Mouse (Mus musculus) intestine, postnatal 0 days (tissue): ENCODE results near the gene Lpcat1. TPM values are rescaled to one million over a fixed set of nuclear protein-coding genes. Genes with fewer than 3 reads are reported as not detected.

Experiments used
- ATAC-seq: fragments of 200-750 bp; cut with Nextera tagmentation; 2 replicates; pipeline ENCODE4 v1.8.0; 2017; ENCODE audit warnings: mild to moderate bottlenecking, moderate TSS enrichment, moderate library complexity
- H3K27ac ChIP-seq: fragments of 300-500 bp; sonication (generic); 2 replicates; pipeline ENCODE4 v1.5.1; 2014; ENCODE audit warnings: mild to moderate bottlenecking, low read depth, low read length, moderate library complexity
- H3K27me3 ChIP-seq: fragments of 300-500 bp; sonication (generic); replicated peaks from 2 replicates; pipeline ENCODE4 v1.6.1; 2014; ENCODE audit warnings: low read length, mixed read lengths; ENCODE audit not compliant: control insufficient read depth, insufficient read depth
- H3K36me3 ChIP-seq: fragments of 300-500 bp; sonication (generic); 2 replicates; pipeline ENCODE4 v1.6.1; 2014; ENCODE audit warnings: mild to moderate bottlenecking, moderate library complexity; ENCODE audit not compliant: control insufficient read depth, insufficient read depth
- H3K4me1 ChIP-seq: fragments of 300-500 bp; sonication (generic); replicated peaks from 2 replicates; pipeline ENCODE4 v1.6.1; 2014; ENCODE audit warnings: antibody characterized with exemption, low read length, mixed read lengths; ENCODE audit not compliant: control insufficient read depth, insufficient read depth
- H3K4me2 ChIP-seq: fragments of 300-500 bp; sonication (generic); replicated peaks from 2 replicates; pipeline ENCODE4 v1.6.1; 2014; ENCODE audit warnings: low read depth, mild to moderate bottlenecking, moderate library complexity
- H3K4me3 ChIP-seq: fragments of 300-500 bp; sonication (generic); 2 replicates; pipeline ENCODE4 v1.5.1; 2014; ENCODE audit warnings: low read depth, low read length
- H3K9ac ChIP-seq: fragments of 300-500 bp; sonication (generic); 2 replicates; pipeline ENCODE4 v1.6.1; 2014; ENCODE audit warnings: mild to moderate bottlenecking, low read depth, low read length
- H3K9me3 ChIP-seq: fragments of 300-500 bp; sonication (generic); 2 replicates; pipeline ENCODE4 v1.6.1; 2016; ENCODE audit warnings: mixed run types; ENCODE audit not compliant: control insufficient read depth
- CTCF ChIP-seq: sonication (generic); IDR thresholded peaks from 2 replicates; pipeline ENCODE4 v1.5.1; 2016; ENCODE audit warnings: low read depth, mild to moderate bottlenecking, control low read depth, antibody characterized with exemption, moderate library complexity
- WGBS: fragments of 180-500 bp; shearing (Covaris S2); extraction: QIAGEN DNeasy Blood & Tissue Kit; methylation state at CpG from one replicate; pipeline ENCODE4 v1.1.7; 2014; 5-methylcytosine and 5-hydroxymethylcytosine counted together
- polyA plus RNA-seq: library from polyadenylated mRNA; unstranded; fragments of >200 nt; fragmentation: Nextera tagmentation; extraction: Ambion mirVana; gene quantifications from 2 replicates; pipeline ENCODE4 v1.2.1, GENCODE M21; 2015

The Lpcat1 gene
- polyA plus RNA-seq, 1 experiment from 2014 or later: 8.2 TPM

DNA sequence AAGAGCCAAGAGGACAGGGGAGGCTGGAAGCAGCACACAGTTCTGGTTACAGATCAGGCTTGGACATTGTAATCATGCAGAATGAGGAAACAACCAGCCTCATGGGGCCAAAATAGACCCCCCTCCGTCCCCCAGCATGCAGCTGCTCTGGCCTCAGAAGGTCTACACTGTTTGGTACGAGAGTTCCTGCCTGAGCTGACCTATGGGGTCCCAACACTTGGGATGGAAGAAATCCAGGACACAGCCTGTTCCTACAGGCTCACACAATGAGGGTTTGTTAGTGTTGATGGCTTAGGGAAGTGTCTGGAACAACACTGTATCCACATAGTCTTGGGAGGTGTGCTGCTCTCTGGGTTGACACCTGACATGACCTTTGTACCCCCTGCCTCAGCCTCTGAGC, 18.8 kb upstream of the Lpcat1 start:
- no peak for ATAC-seq
- WGBS: 55% methylated on average over 2 of the region's 2 CpGs

DNA sequence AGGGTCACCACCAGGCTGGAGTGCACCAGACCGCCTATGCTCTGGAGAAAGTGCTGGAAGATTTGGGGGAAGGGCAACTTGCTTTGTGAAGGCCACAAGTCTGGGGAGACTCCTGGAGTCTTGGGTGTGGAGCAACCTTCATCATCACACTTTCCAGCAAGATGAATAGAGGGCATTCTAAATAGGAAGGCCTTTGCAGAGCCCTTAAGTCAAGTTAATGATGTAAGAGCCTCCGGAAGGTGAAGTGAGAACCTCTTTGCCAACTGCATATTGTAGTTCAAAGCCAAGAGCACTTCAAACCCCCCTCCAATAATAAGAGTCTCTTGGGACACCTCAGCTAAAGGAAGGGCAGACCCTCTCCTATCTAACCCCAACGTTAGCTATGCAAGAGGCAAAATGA, 18.3 kb upstream of the Lpcat1 start:
- TF ChIP-seq CTCF: no peak
- ATAC-seq: no peak
- Histone ChIP-seq H3K9me3 (no peaks in the 10 kb centered on the region), H3K36me3 (no peaks in the 10 kb centered on the region), H3K27me3 (no peaks in the 10 kb centered on the region), H3K4me2 (no peak overlapping the region), H3K9ac (no peak overlapping the region), H3K4me1 (no peaks in the 10 kb centered on the region), H3K4me3 (no peak overlapping the region), H3K27ac (no peak overlapping the region)
- WGBS: 82% methylated on average over 3 of the region's 3 CpGs

More for the DNA sequence above, 18.8 kb upstream of the Lpcat1 start:
- Histone ChIP-seq H3K9me3 (no peaks in the 10 kb centered on the region), H3K4me2 (no peak overlapping the region), H3K27ac (no peak overlapping the region), H3K36me3 (no peaks in the 10 kb centered on the region), H3K27me3 (no peaks in the 10 kb centered on the region), H3K4me1 (no peaks in the 10 kb centered on the region), H3K4me3 (no peak overlapping the region), H3K9ac (no peak overlapping the region)
- no peak for TF ChIP-seq CTCF

DNA sequence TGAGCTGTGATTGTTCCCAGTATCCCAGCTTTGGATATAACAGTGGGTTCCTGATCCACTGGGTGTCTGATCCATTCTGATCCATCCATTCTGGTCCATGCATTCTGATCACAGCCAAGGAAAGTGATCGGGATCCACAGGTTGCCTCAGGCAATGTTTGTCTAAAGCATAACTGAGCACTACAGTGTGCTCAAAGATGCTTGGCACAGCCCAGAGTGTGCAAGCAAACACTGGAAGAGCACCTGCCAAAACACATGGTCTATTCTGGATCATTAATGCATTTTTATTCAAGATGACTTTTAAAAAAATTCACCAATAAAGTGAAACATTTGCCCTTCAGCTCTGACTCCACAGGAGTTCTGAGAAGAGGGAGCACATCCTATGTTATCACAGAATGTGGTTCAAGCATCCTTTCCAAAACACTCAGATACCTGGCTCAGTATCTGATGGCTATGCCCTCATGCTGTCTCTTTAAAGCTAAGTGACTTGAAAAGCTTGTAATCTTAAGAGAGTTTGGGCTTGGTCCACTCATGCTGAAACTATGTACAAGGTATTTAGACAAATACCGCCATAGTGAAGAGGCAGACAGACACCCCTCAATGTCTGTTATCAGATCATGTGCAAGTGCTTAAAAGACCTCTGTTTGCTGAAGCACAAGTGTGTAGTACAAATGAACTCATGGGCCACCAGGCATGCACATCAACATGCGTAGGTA, 13.3 kb upstream of the Lpcat1 start:
- no peaks in the 10 kb centered on the region for H3K27me3 ChIP-seq
- no peak for ATAC-seq
- H3K4me1 ChIP-seq: 0 out of 2 replicates have a peak, but pooled peaks cover 2% of the 10 kb centered on the region
- no peaks in the 10 kb centered on the region for H3K9me3 ChIP-seq
- no peaks in the 10 kb centered on the region for H3K36me3 ChIP-seq
- H3K27ac ChIP-seq: no peak overlapping the region
- 82% methylated on average over 3 of the region's 3 CpGs for WGBS
- no peak overlapping the region for H3K9ac ChIP-seq
- no peak overlapping the region for H3K4me3 ChIP-seq
- no peak overlapping the region for H3K4me2 ChIP-seq
- TF ChIP-seq CTCF: no peak

DNA sequence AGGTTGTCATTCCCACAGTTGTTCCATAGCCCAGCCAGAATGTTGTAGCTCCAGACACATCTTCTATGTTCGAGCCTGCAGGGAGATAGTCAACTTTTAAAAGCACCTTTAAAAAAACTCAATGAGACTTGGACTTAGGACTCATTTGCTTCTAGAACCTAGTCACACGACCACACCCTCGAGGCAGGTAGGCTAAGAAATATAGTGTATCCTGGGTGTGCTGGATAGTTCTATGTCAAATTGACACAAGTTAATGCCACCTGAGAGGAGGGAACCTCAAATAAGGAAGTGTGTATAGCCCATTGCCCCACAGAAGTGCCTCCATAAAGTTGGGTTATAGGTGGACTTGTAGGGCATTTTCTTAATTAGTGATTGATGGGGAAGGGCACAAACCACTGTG, 11.7 kb upstream of the Lpcat1 start:
- peak; percentile 81 for ATAC-seq
- H3K27me3 ChIP-seq: no peaks in the 10 kb centered on the region
- no peak overlapping the region for H3K4me2 ChIP-seq
- no peak overlapping the region for H3K4me3 ChIP-seq
- H3K4me1 ChIP-seq: 0 out of 2 replicates have a peak, but pooled peaks cover 2% of the 10 kb centered on the region
- no peaks in the 10 kb centered on the region for H3K9me3 ChIP-seq
- H3K27ac ChIP-seq: no peak overlapping the region
- no peaks in the 10 kb centered on the region for H3K36me3 ChIP-seq
- 32% methylated on average over 3 of the region's 3 CpGs for WGBS
- no peak overlapping the region for H3K9ac ChIP-seq
- TF ChIP-seq CTCF: no peak

DNA sequence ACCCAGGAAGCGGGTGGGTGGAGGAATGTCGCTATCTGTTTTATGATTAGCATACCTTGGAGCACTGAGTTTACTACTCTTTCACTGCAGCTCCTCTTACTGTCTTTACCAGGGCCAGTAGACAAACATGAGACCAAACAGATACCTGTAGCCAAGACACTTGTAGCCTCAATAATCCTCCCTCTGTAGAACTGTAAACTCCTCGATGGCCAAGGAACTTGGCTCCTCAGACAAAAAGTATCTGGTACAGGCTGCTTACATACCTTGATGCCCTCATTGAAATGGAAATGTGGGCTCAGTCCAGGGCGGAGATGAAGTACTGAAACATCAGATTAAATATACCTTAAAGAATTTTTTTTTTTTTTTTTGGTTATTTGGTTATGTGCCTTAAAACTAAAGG, 9.7 kb upstream of the Lpcat1 start:
- Histone ChIP-seq H3K27me3 (no peaks in the 10 kb centered on the region), H3K36me3 (no peaks in the 10 kb centered on the region), H3K9me3 (no peaks in the 10 kb centered on the region), H3K4me1 (0 out of 2 replicates have a peak, but pooled peaks cover 2% of the 10 kb centered on the region), H3K27ac (no peak overlapping the region), H3K4me2 (no peak overlapping the region), H3K9ac (no peak overlapping the region), H3K4me3 (no peak overlapping the region)
- ATAC-seq: no peak
- 90% methylated on average over 4 of the region's 4 CpGs for WGBS
- no peak for TF ChIP-seq CTCF

DNA sequence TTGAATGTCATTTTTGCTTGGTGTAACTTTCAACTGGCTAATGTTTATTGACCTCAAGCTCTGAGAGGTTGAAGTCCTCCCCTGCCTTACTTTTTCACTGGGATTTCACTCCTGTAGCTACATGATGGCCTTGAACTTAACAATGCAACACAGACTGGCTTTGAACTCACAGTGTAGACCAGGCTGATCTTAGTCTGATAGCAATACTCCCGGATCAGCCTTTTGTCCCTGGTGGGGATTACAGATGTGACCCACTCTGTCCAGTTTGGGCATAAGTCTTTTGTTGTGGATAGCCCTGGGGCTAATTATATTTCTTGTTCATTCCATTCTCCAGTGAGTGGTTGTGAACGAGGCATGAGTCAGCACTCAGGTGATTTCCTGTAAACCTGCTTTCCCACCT, 9.3 kb upstream of the Lpcat1 start:
- Histone ChIP-seq H3K4me2 (no peak overlapping the region), H3K4me3 (no peak overlapping the region), H3K9me3 (no peaks in the 10 kb centered on the region), H3K36me3 (no peaks in the 10 kb centered on the region), H3K9ac (no peak overlapping the region), H3K27ac (no peak overlapping the region), H3K27me3 (no peaks in the 10 kb centered on the region), H3K4me1 (0 out of 2 replicates have a peak, but pooled peaks cover 2% of the 10 kb centered on the region)
- no peak for TF ChIP-seq CTCF
- ATAC-seq: no peak
- WGBS: 66% methylated on average over 2 of the region's 2 CpGs
